Mouse (Mus musculus) E14TG2a.4 (cell line): ENCODE results near the gene Atraid.

Source experiments
- CTCF ChIP-seq: conservative IDR thresholded peaks from 2 replicates; pipeline ENCODE4 v1.5.1; 2014; ENCODE audit warnings: low read length
- POU5F1 ChIP-seq: IDR thresholded peaks from 2 replicates; pipeline ENCODE4 v1.6.1; 2014; ENCODE audit warnings: low read length, borderline replicate concordance

GRCm38 (mm10) chr5:31030926-31031325, 17.2 kb upstream of the Atraid start:
- TF ChIP-seq CTCF (no peak), POU5F1 (no peak)
